Mouse (Mus musculus) megakaryocyte, embryonic 14.5 days (primary cell): ENCODE measurements around the gene 9430097D07Rik.

Experiments used
- FLI1 ChIP-seq: IDR thresholded peaks from 2 replicates; pipeline ENCODE4 v1.6.1; 2012; ENCODE audit warnings: low read length, inconsistent platforms, mixed read lengths
- GATA1 ChIP-seq: IDR thresholded peaks from 3 replicates; pipeline ENCODE4 v1.6.1; 2012; ENCODE audit warnings: mixed read lengths, low read length, inconsistent platforms, borderline replicate concordance

- no peak for TF ChIP-seq GATA1
- no peak for TF ChIP-seq FLI1
Measured at GRCm38 (mm10) chr2:32610610-32611229, 35.2 kb upstream of the 9430097D07Rik start.
